Mouse (Mus musculus): Measurements from ENCODE around the gene F13a1. TPM values are rescaled to one million over a fixed set of nuclear protein-coding genes. Genes with fewer than 3 reads are reported as not detected.

Gene F13a1
- polyA plus RNA-seq, 1 experiment from 2014 or later: 4.5 TPM

- no peak overlapping the region for H3K9ac ChIP-seq (replicated peaks; ENCODE audit: low read length)
- ATAC-seq (replicated peaks; ENCODE audit: insufficient number of reproducible peaks, low FRiP score, low TSS enrichment, low read depth) (no peak), DNase-seq (ENCODE audit: low spot score) (no peak)
- H3K36me3 ChIP-seq (replicated peaks; ENCODE audit: control insufficient read depth, insufficient read depth, low read depth, low read length): no peaks in the 10 kb centered on the region
- H3K4me2 ChIP-seq (ENCODE audit: low read depth, low read length): no peak overlapping the region
- no peaks in the 10 kb centered on the region for H3K4me1 ChIP-seq (ENCODE audit: control insufficient read depth, insufficient read depth, low read length)
- H3K9me3 ChIP-seq (replicated peaks; ENCODE audit: control insufficient read depth, low read length): no peaks in the 10 kb centered on the region
- no peak overlapping the region for H3K27ac ChIP-seq (replicated peaks; ENCODE audit: low read depth, low read length)
- H3K4me3 ChIP-seq (ENCODE audit: low read depth, low read length): no peak overlapping the region
- H3K27me3 ChIP-seq (ENCODE audit: control insufficient read depth, insufficient read depth, low read length): no peaks in the 10 kb centered on the region
These were observed 96.4 kb downstream of the F13a1 start for GRCm38 (mm10) chr13:36953676-36954075.

GRCm38 (mm10) chr13:36941891-36942290 is 108.2 kb downstream of the F13a1 start:
- no peaks in the 10 kb centered on the region for H3K27me3 ChIP-seq (ENCODE audit: control insufficient read depth, insufficient read depth, low read length)
- H3K9ac ChIP-seq (replicated peaks; ENCODE audit: low read length): no peak overlapping the region
- WGBS: 87% methylated on average over 3 of the region's 3 CpGs
- no peaks in the 10 kb centered on the region for H3K36me3 ChIP-seq (replicated peaks; ENCODE audit: control insufficient read depth, insufficient read depth, low read depth, low read length)
- ATAC-seq (replicated peaks; ENCODE audit: insufficient number of reproducible peaks, low FRiP score, low TSS enrichment, low read depth) (no peak), DNase-seq (ENCODE audit: low spot score) (no peak)
- no peak overlapping the region for H3K4me3 ChIP-seq (ENCODE audit: low read depth, low read length)
- H3K9me3 ChIP-seq (replicated peaks; ENCODE audit: control insufficient read depth, low read length): no peaks in the 10 kb centered on the region
- H3K27ac ChIP-seq (replicated peaks; ENCODE audit: low read depth, low read length): no peak overlapping the region
- no peak overlapping the region for H3K4me2 ChIP-seq (ENCODE audit: low read depth, low read length)
- H3K4me1 ChIP-seq (ENCODE audit: control insufficient read depth, insufficient read depth, low read length): no peaks in the 10 kb centered on the region

- Histone ChIP-seq H3K9me3 (replicated peaks; ENCODE audit: control insufficient read depth, low read length) (no peaks in the 10 kb centered on the region), H3K4me3 (ENCODE audit: low read depth, low read length) (no peak overlapping the region), H3K4me1 (ENCODE audit: control insufficient read depth, insufficient read depth, low read length) (no peaks in the 10 kb centered on the region), H3K27me3 (ENCODE audit: control insufficient read depth, insufficient read depth, low read length) (no peaks in the 10 kb centered on the region), H3K27ac (replicated peaks; ENCODE audit: low read depth, low read length) (no peak overlapping the region), H3K36me3 (replicated peaks; ENCODE audit: control insufficient read depth, insufficient read depth, low read depth, low read length) (no peaks in the 10 kb centered on the region), H3K9ac (replicated peaks; ENCODE audit: low read length) (no peak overlapping the region), H3K4me2 (ENCODE audit: low read depth, low read length) (no peak overlapping the region)
- ATAC-seq (replicated peaks; ENCODE audit: insufficient number of reproducible peaks, low FRiP score, low TSS enrichment, low read depth): no peak
- DNase-seq (ENCODE audit: low spot score): no peak
- 88% methylated on average over 9 of the region's 9 CpGs for WGBS
These were observed 118.0 kb downstream of the F13a1 start for GRCm38 (mm10) chr13:36932066-36932465.

GRCm38 (mm10) chr13:36919737-36920136 is 130.3 kb downstream of the F13a1 start:
- no peak overlapping the region for H3K9ac ChIP-seq (replicated peaks; ENCODE audit: low read length)
- DNase-seq (ENCODE audit: low spot score) (no peak), ATAC-seq (replicated peaks; ENCODE audit: insufficient number of reproducible peaks, low FRiP score, low TSS enrichment, low read depth) (no peak)
- 74% methylated on average over 4 of the region's 4 CpGs for WGBS
- no peak overlapping the region for H3K4me2 ChIP-seq (ENCODE audit: low read depth, low read length)
- H3K36me3 ChIP-seq (replicated peaks; ENCODE audit: control insufficient read depth, insufficient read depth, low read depth, low read length): no peaks in the 10 kb centered on the region
- no peaks in the 10 kb centered on the region for H3K27me3 ChIP-seq (ENCODE audit: control insufficient read depth, insufficient read depth, low read length)
- no peaks in the 10 kb centered on the region for H3K4me1 ChIP-seq (ENCODE audit: control insufficient read depth, insufficient read depth, low read length)
- H3K9me3 ChIP-seq (replicated peaks; ENCODE audit: control insufficient read depth, low read length): no peaks in the 10 kb centered on the region
- H3K4me3 ChIP-seq (ENCODE audit: low read depth, low read length): no peak overlapping the region
- H3K27ac ChIP-seq (replicated peaks; ENCODE audit: low read depth, low read length): no peak overlapping the region

GRCm38 (mm10) chr13:36903885-36904284 is 146.2 kb downstream of the F13a1 start:
- WGBS: 45% methylated on average over 4 of the region's 4 CpGs
- DNase-seq (ENCODE audit: low spot score): no peak
- ATAC-seq (replicated peaks; ENCODE audit: insufficient number of reproducible peaks, low FRiP score, low TSS enrichment, low read depth): no peak

GRCm38 (mm10) chr13:36903447-36903846 is 146.6 kb downstream of the F13a1 start:
- Histone ChIP-seq H3K9ac (replicated peaks; ENCODE audit: low read length) (no peak overlapping the region), H3K9me3 (replicated peaks; ENCODE audit: control insufficient read depth, low read length) (no peaks in the 10 kb centered on the region), H3K4me2 (ENCODE audit: low read depth, low read length) (no peak overlapping the region), H3K36me3 (replicated peaks; ENCODE audit: control insufficient read depth, insufficient read depth, low read depth, low read length) (no peaks in the 10 kb centered on the region), H3K4me1 (ENCODE audit: control insufficient read depth, insufficient read depth, low read length) (no peaks in the 10 kb centered on the region), H3K4me3 (ENCODE audit: low read depth, low read length) (no peak overlapping the region), H3K27ac (replicated peaks; ENCODE audit: low read depth, low read length) (no peak overlapping the region), H3K27me3 (ENCODE audit: control insufficient read depth, insufficient read depth, low read length) (no peaks in the 10 kb centered on the region)
- DNase-seq (ENCODE audit: low spot score): no peak
- ATAC-seq (replicated peaks; ENCODE audit: insufficient number of reproducible peaks, low FRiP score, low TSS enrichment, low read depth): no peak
- WGBS: 45% methylated on average over 1 of the region's 1 CpGs

More at GRCm38 (mm10) chr13:36903885-36904284, 146.2 kb downstream of the F13a1 start:
- Histone ChIP-seq H3K4me1 (ENCODE audit: control insufficient read depth, insufficient read depth, low read length) (no peaks in the 10 kb centered on the region), H3K9me3 (replicated peaks; ENCODE audit: control insufficient read depth, low read length) (no peaks in the 10 kb centered on the region), H3K4me2 (ENCODE audit: low read depth, low read length) (no peak overlapping the region), H3K9ac (replicated peaks; ENCODE audit: low read length) (no peak overlapping the region), H3K27ac (replicated peaks; ENCODE audit: low read depth, low read length) (no peak overlapping the region), H3K27me3 (ENCODE audit: control insufficient read depth, insufficient read depth, low read length) (no peaks in the 10 kb centered on the region), H3K36me3 (replicated peaks; ENCODE audit: control insufficient read depth, insufficient read depth, low read depth, low read length) (no peaks in the 10 kb centered on the region), H3K4me3 (ENCODE audit: low read depth, low read length) (no peak overlapping the region)

- Histone ChIP-seq H3K4me2 (ENCODE audit: low read depth, low read length) (no peak overlapping the region), H3K36me3 (replicated peaks; ENCODE audit: control insufficient read depth, insufficient read depth, low read depth, low read length) (no peaks in the 10 kb centered on the region), H3K27me3 (ENCODE audit: control insufficient read depth, insufficient read depth, low read length) (no peaks in the 10 kb centered on the region), H3K4me3 (ENCODE audit: low read depth, low read length) (no peak overlapping the region), H3K9me3 (replicated peaks; ENCODE audit: control insufficient read depth, low read length) (no peaks in the 10 kb centered on the region), H3K27ac (replicated peaks; ENCODE audit: low read depth, low read length) (no peak overlapping the region), H3K9ac (replicated peaks; ENCODE audit: low read length) (no peak overlapping the region), H3K4me1 (ENCODE audit: control insufficient read depth, insufficient read depth, low read length) (no peaks in the 10 kb centered on the region)
- DNase-seq (ENCODE audit: low spot score) (no peak), ATAC-seq (replicated peaks; ENCODE audit: insufficient number of reproducible peaks, low FRiP score, low TSS enrichment, low read depth) (no peak)
- 85% methylated on average over 3 of the region's 3 CpGs for WGBS
These were observed 148.4 kb downstream of the F13a1 start for GRCm38 (mm10) chr13:36901603-36902002.

- H3K4me3 ChIP-seq (ENCODE audit: low read depth, low read length): no peak overlapping the region
- no peak overlapping the region for H3K9ac ChIP-seq (replicated peaks; ENCODE audit: low read length)
- ATAC-seq (replicated peaks; ENCODE audit: insufficient number of reproducible peaks, low FRiP score, low TSS enrichment, low read depth) (no peak), DNase-seq (ENCODE audit: low spot score) (no peak)
- no peaks in the 10 kb centered on the region for H3K9me3 ChIP-seq (replicated peaks; ENCODE audit: control insufficient read depth, low read length)
- H3K4me2 ChIP-seq (ENCODE audit: low read depth, low read length): no peak overlapping the region
- H3K36me3 ChIP-seq (replicated peaks; ENCODE audit: control insufficient read depth, insufficient read depth, low read depth, low read length): no peaks in the 10 kb centered on the region
- no peaks in the 10 kb centered on the region for H3K4me1 ChIP-seq (ENCODE audit: control insufficient read depth, insufficient read depth, low read length)
- WGBS: 76% methylated on average over 3 of the region's 3 CpGs
- H3K27me3 ChIP-seq (ENCODE audit: control insufficient read depth, insufficient read depth, low read length): no peaks in the 10 kb centered on the region
- H3K27ac ChIP-seq (replicated peaks; ENCODE audit: low read depth, low read length): no peak overlapping the region
These were observed 149.0 kb downstream of the F13a1 start for GRCm38 (mm10) chr13:36901016-36901415.

Measured in embryonic facial prominence, embryonic 11.5 days (tissue).